Mouse (Mus musculus): ENCODE measurements at regions not wholly inside any gene's neighbourhood (a gene's known extent, or its start where the extent isn't known, plus 50 kb on each side); places are given as distances from the start of the nearest gene placed in this dataset.

DNA sequence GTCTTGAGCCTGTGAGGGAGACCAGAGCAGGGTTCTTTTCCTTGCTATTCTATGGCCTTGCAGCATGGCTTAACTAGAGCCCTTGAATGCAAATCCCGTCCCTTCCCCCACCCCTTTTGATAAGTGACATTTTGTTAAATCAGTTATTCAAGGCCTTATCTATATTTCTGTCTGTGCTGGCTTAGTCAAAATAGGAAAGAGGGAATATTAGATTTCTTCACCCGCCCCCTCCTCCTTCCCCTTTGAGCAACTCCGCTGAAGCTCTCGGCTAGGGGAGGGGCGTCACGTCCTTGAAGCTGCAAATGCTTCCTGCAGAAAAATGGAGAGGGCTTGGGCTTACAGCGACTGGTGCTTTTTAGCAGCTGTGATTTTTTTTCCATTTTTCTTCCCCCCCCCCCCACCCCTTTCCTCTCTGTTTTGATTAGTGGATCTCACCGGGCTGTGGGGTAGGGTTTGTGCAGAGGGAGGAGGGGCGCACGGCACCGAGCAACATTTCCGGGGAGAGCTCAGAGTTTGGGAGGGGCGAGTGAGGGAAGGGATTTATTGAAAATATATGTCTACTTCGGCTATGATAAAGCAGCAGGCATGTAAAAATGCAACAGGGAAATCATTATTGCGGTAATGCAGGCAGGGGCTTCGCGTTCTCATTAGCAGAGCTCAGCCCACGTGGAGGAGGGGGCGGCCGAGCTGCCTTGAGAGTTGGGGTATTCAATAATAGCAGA, 141.4 kb upstream of the Ubr2 start:
- Histone ChIP-seq H3K36me3 (ENCODE audit: control insufficient read depth) (no peaks in the 10 kb centered on the region), H3K27me3 (ENCODE audit: control insufficient read depth) (no peaks in the 10 kb centered on the region), H3K4me3 (replicated peaks) (no peak overlapping the region), H3K9me3 (ENCODE audit: control insufficient read depth, low read length) (no peaks in the 10 kb centered on the region), H3K4me1 (ENCODE audit: control insufficient read depth) (no peaks in the 10 kb centered on the region)
- TF ChIP-seq GATA1 (IDR thresholded peaks at IDR 0.05; ENCODE audit: low read length) (no peak), TAL1 (IDR thresholded peaks at IDR 0.05; ENCODE audit: low read length) (no peak)

- Histone ChIP-seq H3K9me3 (ENCODE audit: control insufficient read depth, low read length) (no peaks in the 10 kb centered on the region), H3K4me1 (ENCODE audit: control insufficient read depth) (no peaks in the 10 kb centered on the region), H3K27me3 (ENCODE audit: control insufficient read depth) (no peaks in the 10 kb centered on the region), H3K36me3 (ENCODE audit: control insufficient read depth) (no peaks in the 10 kb centered on the region), H3K4me3 (replicated peaks) (no peak overlapping the region)
- TF ChIP-seq GATA1 (IDR thresholded peaks at IDR 0.05; ENCODE audit: low read length) = no peak
- no peak for TF ChIP-seq TAL1 (IDR thresholded peaks at IDR 0.05; ENCODE audit: low read length)
Measured at GRCm38 (mm10) chr17:47151193-47151556, 140.8 kb upstream of the Ubr2 start.

GRCm38 (mm10) chr17:47150636-47151035, 140.3 kb upstream of the Ubr2 start:
- Histone ChIP-seq H3K9me3 (ENCODE audit: control insufficient read depth, low read length) (no peaks in the 10 kb centered on the region), H3K4me3 (replicated peaks) (no peak overlapping the region), H3K36me3 (ENCODE audit: control insufficient read depth) (no peaks in the 10 kb centered on the region), H3K4me1 (ENCODE audit: control insufficient read depth) (no peaks in the 10 kb centered on the region), H3K27me3 (ENCODE audit: control insufficient read depth) (no peaks in the 10 kb centered on the region)
- TF ChIP-seq GATA1 (IDR thresholded peaks at IDR 0.05; ENCODE audit: low read length) (no peak), TAL1 (IDR thresholded peaks at IDR 0.05; ENCODE audit: low read length) (no peak)

- no peak overlapping the region for H3K4me3 ChIP-seq (replicated peaks)
- no peaks in the 10 kb centered on the region for H3K4me1 ChIP-seq (ENCODE audit: control insufficient read depth)
- TF ChIP-seq TAL1 (IDR thresholded peaks at IDR 0.05; ENCODE audit: low read length) (no peak), GATA1 (IDR thresholded peaks at IDR 0.05; ENCODE audit: low read length) (no peak)
- H3K9me3 ChIP-seq (ENCODE audit: control insufficient read depth, low read length) = no peaks in the 10 kb centered on the region
- H3K27me3 ChIP-seq (ENCODE audit: control insufficient read depth) = no peaks in the 10 kb centered on the region
- H3K36me3 ChIP-seq (ENCODE audit: control insufficient read depth) = no peaks in the 10 kb centered on the region
Measured at GRCm38 (mm10) chr17:47149662-47150061, 139.3 kb upstream of the Ubr2 start.

GRCm38 (mm10) chr17:47149158-47149557, 138.8 kb upstream of the Ubr2 start:
- Histone ChIP-seq H3K9me3 (ENCODE audit: control insufficient read depth, low read length) (no peaks in the 10 kb centered on the region), H3K4me3 (replicated peaks) (no peak overlapping the region), H3K27me3 (ENCODE audit: control insufficient read depth) (no peaks in the 10 kb centered on the region), H3K36me3 (ENCODE audit: control insufficient read depth) (no peaks in the 10 kb centered on the region), H3K4me1 (ENCODE audit: control insufficient read depth) (no peaks in the 10 kb centered on the region)
- TF ChIP-seq TAL1 (IDR thresholded peaks at IDR 0.05; ENCODE audit: low read length) (no peak), GATA1 (IDR thresholded peaks at IDR 0.05; ENCODE audit: low read length) (no peak)

DNA sequence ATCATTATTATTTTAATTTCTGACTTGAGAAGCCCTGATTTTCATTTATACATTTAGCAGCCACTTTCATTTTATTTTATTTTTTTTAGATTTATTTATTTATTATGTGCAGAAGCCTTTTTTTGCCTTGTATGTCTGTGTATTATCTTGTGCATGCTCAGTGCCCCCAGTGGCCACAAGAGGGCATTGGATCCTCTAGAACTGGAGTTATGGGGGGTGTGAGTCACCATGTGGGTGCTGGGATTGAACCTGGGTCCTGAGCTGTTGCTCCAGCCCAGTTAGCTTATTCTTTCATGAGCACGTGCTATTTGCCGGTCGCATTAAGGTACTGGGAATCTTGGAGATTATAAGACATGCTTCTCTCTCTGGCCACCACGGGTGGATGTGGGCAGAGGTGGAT, 136.3 kb upstream of the Ubr2 start:
- H3K4me3 ChIP-seq (replicated peaks) = no peak overlapping the region
- H3K36me3 ChIP-seq (ENCODE audit: control insufficient read depth) = no peaks in the 10 kb centered on the region
- TF ChIP-seq TAL1 (IDR thresholded peaks at IDR 0.05; ENCODE audit: low read length) (no peak), GATA1 (IDR thresholded peaks at IDR 0.05; ENCODE audit: low read length) (no peak)
- peaks cover 14% of the 10 kb centered on the region for H3K27me3 ChIP-seq (ENCODE audit: control insufficient read depth)
- H3K4me1 ChIP-seq (ENCODE audit: control insufficient read depth) = no peaks in the 10 kb centered on the region
- no peaks in the 10 kb centered on the region for H3K9me3 ChIP-seq (ENCODE audit: control insufficient read depth, low read length)

DNA sequence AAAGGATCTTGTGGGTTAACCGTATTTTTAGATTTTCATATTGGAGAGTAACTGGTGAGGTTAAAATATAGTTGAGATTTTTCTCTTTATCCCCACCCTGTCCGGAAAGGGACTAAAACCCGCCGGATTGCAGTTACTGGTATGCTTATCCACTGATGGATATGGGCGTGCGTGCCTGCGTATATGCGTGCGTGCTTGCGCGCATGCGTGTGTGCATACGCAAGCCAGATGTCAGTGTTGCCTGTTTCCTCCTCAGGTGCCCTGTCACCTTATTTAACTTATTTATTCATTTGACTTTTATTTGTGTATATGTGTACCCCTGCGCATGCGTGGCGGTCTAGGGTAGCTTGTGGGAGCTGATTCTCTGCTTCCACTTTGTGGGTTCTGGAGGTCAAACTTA, 135.2 kb upstream of the Ubr2 start:
- peaks cover 24% of the 10 kb centered on the region for H3K27me3 ChIP-seq (ENCODE audit: control insufficient read depth)
- H3K4me3 ChIP-seq (replicated peaks) = no peak overlapping the region
- H3K36me3 ChIP-seq (ENCODE audit: control insufficient read depth) = no peaks in the 10 kb centered on the region
- H3K9me3 ChIP-seq (ENCODE audit: control insufficient read depth, low read length) = no peaks in the 10 kb centered on the region
- H3K4me1 ChIP-seq (ENCODE audit: control insufficient read depth) = peaks cover 2% of the 10 kb centered on the region; the same call in 1 of the 2 replicates
- no peak for TF ChIP-seq TAL1 (IDR thresholded peaks at IDR 0.05; ENCODE audit: low read length)
- TF ChIP-seq GATA1 (IDR thresholded peaks at IDR 0.05; ENCODE audit: low read length) = no peak

DNA sequence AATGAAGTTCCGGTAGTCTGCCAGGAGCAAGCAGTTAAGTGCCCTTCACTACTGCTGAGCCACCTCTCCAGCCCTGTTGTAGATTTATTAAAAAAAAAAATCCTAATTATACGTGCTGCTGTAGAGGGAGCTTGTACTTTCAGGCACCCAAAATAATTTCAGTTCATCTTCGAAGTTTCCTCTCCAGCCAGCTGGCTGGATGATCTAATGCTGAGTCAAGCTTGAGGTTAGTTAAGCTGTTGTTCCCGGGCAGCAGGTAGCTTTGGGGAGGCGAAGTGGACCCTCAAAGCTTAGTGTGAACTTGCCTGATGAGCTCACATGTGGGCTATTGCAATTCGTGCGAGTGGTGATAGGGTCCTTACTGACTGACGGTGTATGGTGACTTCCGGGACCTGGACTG, 134.6 kb upstream of the Ubr2 start:
- peaks cover 2% of the 10 kb centered on the region for H3K4me1 ChIP-seq (ENCODE audit: control insufficient read depth)
- H3K27me3 ChIP-seq (ENCODE audit: control insufficient read depth) = peaks cover 30% of the 10 kb centered on the region
- no peak for TF ChIP-seq GATA1 (IDR thresholded peaks at IDR 0.05; ENCODE audit: low read length)
- TF ChIP-seq TAL1 (IDR thresholded peaks at IDR 0.05; ENCODE audit: low read length) = no peak
- no peaks in the 10 kb centered on the region for H3K36me3 ChIP-seq (ENCODE audit: control insufficient read depth)
- no peak overlapping the region for H3K4me3 ChIP-seq (replicated peaks)
- no peaks in the 10 kb centered on the region for H3K9me3 ChIP-seq (ENCODE audit: control insufficient read depth, low read length)

DNA sequence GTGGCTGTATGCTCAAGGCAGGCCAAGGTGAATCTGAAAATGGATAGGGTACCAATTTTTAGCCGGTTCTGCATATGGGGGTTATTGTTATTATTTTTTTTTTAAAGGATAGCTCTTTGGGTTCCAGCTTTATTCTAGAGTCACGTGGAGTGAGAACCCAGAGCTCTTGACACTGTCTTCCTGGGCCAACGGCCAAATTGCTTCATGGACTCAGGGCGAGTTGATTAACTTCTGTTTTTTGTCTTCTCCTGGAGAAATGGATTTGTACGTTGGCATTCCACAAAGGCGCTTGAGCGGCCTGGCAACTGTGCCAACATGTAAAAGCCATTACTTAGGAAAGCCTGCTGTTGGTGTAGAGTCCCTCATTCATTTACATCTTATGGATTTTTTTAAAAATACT, 134.1 kb upstream of the Ubr2 start:
- Histone ChIP-seq H3K4me3 (replicated peaks) (no peak overlapping the region), H3K36me3 (ENCODE audit: control insufficient read depth) (no peaks in the 10 kb centered on the region), H3K27me3 (ENCODE audit: control insufficient read depth) (peaks cover 36% of the 10 kb centered on the region), H3K4me1 (ENCODE audit: control insufficient read depth) (peaks cover 2% of the 10 kb centered on the region), H3K9me3 (ENCODE audit: control insufficient read depth, low read length) (no peaks in the 10 kb centered on the region)
- TF ChIP-seq GATA1 (IDR thresholded peaks at IDR 0.05; ENCODE audit: low read length) = no peak
- TF ChIP-seq TAL1 (IDR thresholded peaks at IDR 0.05; ENCODE audit: low read length) = no peak

DNA sequence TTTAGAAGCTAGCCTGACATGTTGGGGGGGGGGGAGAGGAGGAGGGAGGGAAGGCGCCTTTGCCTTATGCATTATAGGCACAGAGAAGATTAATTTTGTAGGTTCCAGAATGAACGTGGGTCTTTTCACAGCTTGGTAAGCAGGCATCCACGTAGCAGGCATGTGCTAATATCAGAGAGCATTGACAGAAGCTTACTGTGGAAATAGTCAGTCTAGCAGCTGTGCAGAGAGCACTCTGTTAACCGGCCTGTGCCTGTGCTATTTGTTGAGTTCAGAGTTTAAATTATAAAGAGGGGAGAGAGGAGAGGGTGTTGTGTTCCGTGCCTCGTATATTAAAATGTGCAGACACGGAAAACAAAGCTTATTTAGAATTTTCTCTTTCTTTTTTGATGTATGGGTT, 133.5 kb upstream of the Ubr2 start:
- no peak for TF ChIP-seq GATA1 (IDR thresholded peaks at IDR 0.05; ENCODE audit: low read length)
- TF ChIP-seq TAL1 (IDR thresholded peaks at IDR 0.05; ENCODE audit: low read length) = no peak
- Histone ChIP-seq H3K9me3 (ENCODE audit: control insufficient read depth, low read length) (no peaks in the 10 kb centered on the region), H3K36me3 (ENCODE audit: control insufficient read depth) (no peaks in the 10 kb centered on the region), H3K4me1 (ENCODE audit: control insufficient read depth) (peaks cover 2% of the 10 kb centered on the region), H3K4me3 (replicated peaks) (no peak overlapping the region), H3K27me3 (ENCODE audit: control insufficient read depth) (peaks cover 41% of the 10 kb centered on the region)
